Mouse (Mus musculus) bone marrow macrophage, adult 2 months (primary cell): ENCODE results near the gene Hoxd4.

Experiments
- CTCF ChIP-seq: IDR thresholded peaks from 2 replicates; pipeline ENCODE4 v1.5.1; 2012; ENCODE audit warnings: low read depth, mild to moderate bottlenecking, low read length, moderate library complexity
- POLR2A ChIP-seq: IDR thresholded peaks from 2 replicates; pipeline ENCODE4 v1.6.1; 2012; ENCODE audit warnings: mild to moderate bottlenecking, low read depth, low read length, borderline replicate concordance

- TF ChIP-seq CTCF = no peak
- TF ChIP-seq POLR2A = no peak
Measured at GRCm38 (mm10) chr2:74726551-74726950, 14.8 kb downstream of the Hoxd4 start, which contains the start of gene Gm28230.
